Mouse (Mus musculus): ENCODE measurements around the gene Atrnl1. TPM values are rescaled to one million over a fixed set of nuclear protein-coding genes. Genes with fewer than 3 reads are reported as not detected.

Atrnl1 gene
- polyA plus RNA-seq, 1 experiment: 4.2 TPM

GRCm38 (mm10) chr19:58080168-58080567 lies 469.3 kb downstream of the Atrnl1 start:
- TF ChIP-seq CTCF (IDR thresholded peaks at IDR 0.05; ENCODE audit: control insufficient read depth, insufficient read depth, low read length): no peak
- no peak for TF ChIP-seq POLR2A (IDR thresholded peaks at IDR 0.05; ENCODE audit: borderline replicate concordance, control insufficient read depth, low read depth, low read length)
- Histone ChIP-seq H3K4me3 (replicated peaks; ENCODE audit: control insufficient read depth, low read depth, low read length) (no peak overlapping the region), H3K27ac (ENCODE audit: control insufficient read depth, insufficient read depth, low read depth, low read length, poor library complexity) (no peak overlapping the region), H3K4me1 (ENCODE audit: control insufficient read depth, insufficient read depth, low read length) (no peaks in the 10 kb centered on the region; the same call in 1 of the 2 replicates)
- WGBS: 92% methylated on average over 6 of the region's 6 CpGs

- Histone ChIP-seq H3K4me3 (replicated peaks; ENCODE audit: control insufficient read depth, low read depth, low read length) (no peak overlapping the region), H3K4me1 (ENCODE audit: control insufficient read depth, insufficient read depth, low read length) (peaks cover 3% of the 10 kb centered on the region; the same call in 1 of the 2 replicates), H3K27ac (ENCODE audit: control insufficient read depth, insufficient read depth, low read depth, low read length, poor library complexity) (no peak overlapping the region)
- 93% methylated on average over 19 of the region's 19 CpGs for WGBS
- TF ChIP-seq POLR2A (IDR thresholded peaks at IDR 0.05; ENCODE audit: borderline replicate concordance, control insufficient read depth, low read depth, low read length) (no peak), CTCF (IDR thresholded peaks at IDR 0.05; ENCODE audit: control insufficient read depth, insufficient read depth, low read length) (no peak)
Observed at GRCm38 (mm10) chr19:58082751-58083150, 471.9 kb downstream of the Atrnl1 start.

GRCm38 (mm10) chr19:58084826-58085225 lies 474.0 kb downstream of the Atrnl1 start:
- 92% methylated on average over 14 of the region's 14 CpGs for WGBS
- TF ChIP-seq CTCF (IDR thresholded peaks at IDR 0.05; ENCODE audit: control insufficient read depth, insufficient read depth, low read length): no peak
- no peak for TF ChIP-seq POLR2A (IDR thresholded peaks at IDR 0.05; ENCODE audit: borderline replicate concordance, control insufficient read depth, low read depth, low read length)

GRCm38 (mm10) chr19:58086734-58087133 lies 475.9 kb downstream of the Atrnl1 start:
- WGBS: 60% methylated on average over 8 of the region's 8 CpGs
- Histone ChIP-seq H3K27ac (ENCODE audit: control insufficient read depth, insufficient read depth, low read depth, low read length, poor library complexity) (peak overlapping the region; percentile 77), H3K4me1 (ENCODE audit: control insufficient read depth, insufficient read depth, low read length) (peaks cover 4% of the 10 kb centered on the region; the same call in 1 of the 2 replicates), H3K4me3 (replicated peaks; ENCODE audit: control insufficient read depth, low read depth, low read length) (no peak overlapping the region)
- TF ChIP-seq CTCF (IDR thresholded peaks at IDR 0.05; ENCODE audit: control insufficient read depth, insufficient read depth, low read length): no peak
- no peak for TF ChIP-seq POLR2A (IDR thresholded peaks at IDR 0.05; ENCODE audit: borderline replicate concordance, control insufficient read depth, low read depth, low read length)

More at GRCm38 (mm10) chr19:58084826-58085225, 474.0 kb downstream of the Atrnl1 start:
- Histone ChIP-seq H3K4me1 (ENCODE audit: control insufficient read depth, insufficient read depth, low read length) (peaks cover 4% of the 10 kb centered on the region; the same call in 1 of the 2 replicates), H3K27ac (ENCODE audit: control insufficient read depth, insufficient read depth, low read depth, low read length, poor library complexity) (no peak overlapping the region), H3K4me3 (replicated peaks; ENCODE audit: control insufficient read depth, low read depth, low read length) (no peak overlapping the region)

GRCm38 (mm10) chr19:58087901-58088300 lies 477.1 kb downstream of the Atrnl1 start:
- TF ChIP-seq POLR2A (IDR thresholded peaks at IDR 0.05; ENCODE audit: borderline replicate concordance, control insufficient read depth, low read depth, low read length) (no peak), CTCF (IDR thresholded peaks at IDR 0.05; ENCODE audit: control insufficient read depth, insufficient read depth, low read length) (no peak)
- WGBS: 76% methylated on average over 1 of the region's 1 CpGs
- H3K4me3 ChIP-seq (replicated peaks; ENCODE audit: control insufficient read depth, low read depth, low read length): no peak overlapping the region
- no peak overlapping the region; the same call in 1 of the 2 replicates for H3K27ac ChIP-seq (ENCODE audit: control insufficient read depth, insufficient read depth, low read depth, low read length, poor library complexity)
- H3K4me1 ChIP-seq (ENCODE audit: control insufficient read depth, insufficient read depth, low read length): peaks cover 4% of the 10 kb centered on the region; the same call in 1 of the 2 replicates

- Histone ChIP-seq H3K27ac (ENCODE audit: control insufficient read depth, insufficient read depth, low read depth, low read length, poor library complexity) (no peak overlapping the region), H3K4me3 (replicated peaks; ENCODE audit: control insufficient read depth, low read depth, low read length) (no peak overlapping the region), H3K4me1 (ENCODE audit: control insufficient read depth, insufficient read depth, low read length) (peaks cover 4% of the 10 kb centered on the region; the same call in 1 of the 2 replicates)
- WGBS: 87% methylated on average over 7 of the region's 7 CpGs
- TF ChIP-seq POLR2A (IDR thresholded peaks at IDR 0.05; ENCODE audit: borderline replicate concordance, control insufficient read depth, low read depth, low read length) (no peak), CTCF (IDR thresholded peaks at IDR 0.05; ENCODE audit: control insufficient read depth, insufficient read depth, low read length) (no peak)
Observed at GRCm38 (mm10) chr19:58088433-58088832, 477.6 kb downstream of the Atrnl1 start.

GRCm38 (mm10) chr19:58091911-58092310 lies 481.1 kb downstream of the Atrnl1 start:
- Histone ChIP-seq H3K27ac (ENCODE audit: control insufficient read depth, insufficient read depth, low read depth, low read length, poor library complexity) (no peak overlapping the region), H3K4me1 (ENCODE audit: control insufficient read depth, insufficient read depth, low read length) (peaks cover 4% of the 10 kb centered on the region; the same call in 1 of the 2 replicates), H3K4me3 (replicated peaks; ENCODE audit: control insufficient read depth, low read depth, low read length) (no peak overlapping the region)
- 87% methylated on average over 16 of the region's 16 CpGs for WGBS
- no peak for TF ChIP-seq POLR2A (IDR thresholded peaks at IDR 0.05; ENCODE audit: borderline replicate concordance, control insufficient read depth, low read depth, low read length)
- no peak for TF ChIP-seq CTCF (IDR thresholded peaks at IDR 0.05; ENCODE audit: control insufficient read depth, insufficient read depth, low read length)

- Histone ChIP-seq H3K27ac (ENCODE audit: control insufficient read depth, insufficient read depth, low read depth, low read length, poor library complexity) (no peak overlapping the region), H3K4me1 (ENCODE audit: control insufficient read depth, insufficient read depth, low read length) (peaks cover 3% of the 10 kb centered on the region; the same call in 1 of the 2 replicates), H3K4me3 (replicated peaks; ENCODE audit: control insufficient read depth, low read depth, low read length) (no peak overlapping the region)
- no peak for TF ChIP-seq CTCF (IDR thresholded peaks at IDR 0.05; ENCODE audit: control insufficient read depth, insufficient read depth, low read length)
- TF ChIP-seq POLR2A (IDR thresholded peaks at IDR 0.05; ENCODE audit: borderline replicate concordance, control insufficient read depth, low read depth, low read length): no peak
- whole genome bisulfite sequencing: 89% methylated on average over 14 of the region's 14 CpGs
Observed at GRCm38 (mm10) chr19:58094781-58095543, 484.1 kb downstream of the Atrnl1 start.

Data from bone marrow, adult 2 months (tissue).